Mouse (Mus musculus): Measurements from ENCODE around the gene Angel1.

The Angel1 gene

DNA sequence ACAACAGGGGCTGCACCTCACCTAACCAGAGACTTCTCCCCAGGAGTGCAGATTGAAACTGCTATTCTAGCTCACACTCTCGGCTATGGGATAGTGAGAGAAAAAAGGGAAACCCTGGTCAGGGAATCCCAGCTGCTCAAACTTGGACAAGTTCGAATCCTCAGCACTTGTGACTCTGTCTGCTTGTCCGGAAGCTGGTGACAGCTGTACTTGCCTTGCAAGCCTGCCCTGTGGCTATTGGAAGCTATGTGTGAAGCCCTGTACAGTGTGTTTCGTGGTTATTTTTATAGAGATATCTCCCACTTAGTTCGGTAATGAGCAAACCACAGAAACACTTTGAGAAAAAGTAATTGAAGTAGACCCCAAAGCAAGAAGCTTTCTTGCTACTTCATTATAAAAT is 53.8 kb downstream of the Angel1 start:
- DNase-seq, result no peak

DNA sequence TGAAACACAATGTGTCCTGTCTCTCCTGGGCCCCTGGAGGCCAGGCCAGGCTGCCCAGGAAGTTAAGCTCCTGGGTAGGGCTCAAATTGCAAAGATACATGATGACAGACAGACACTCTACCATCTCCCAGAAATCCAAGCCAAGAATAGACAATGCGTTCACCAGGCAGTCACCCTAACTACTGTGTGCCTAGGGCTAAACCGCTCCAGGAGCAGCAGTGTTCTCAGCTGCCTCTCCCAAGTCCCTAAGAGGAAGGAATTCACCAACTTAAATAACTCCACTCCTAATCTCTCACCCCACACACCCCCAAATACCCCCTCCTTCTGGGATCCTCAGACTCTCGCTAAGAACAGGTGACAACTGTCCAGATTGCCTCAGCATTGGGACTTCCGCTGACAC is 54.2 kb downstream of the Angel1 start:
- no peak for DNase-seq

DNA sequence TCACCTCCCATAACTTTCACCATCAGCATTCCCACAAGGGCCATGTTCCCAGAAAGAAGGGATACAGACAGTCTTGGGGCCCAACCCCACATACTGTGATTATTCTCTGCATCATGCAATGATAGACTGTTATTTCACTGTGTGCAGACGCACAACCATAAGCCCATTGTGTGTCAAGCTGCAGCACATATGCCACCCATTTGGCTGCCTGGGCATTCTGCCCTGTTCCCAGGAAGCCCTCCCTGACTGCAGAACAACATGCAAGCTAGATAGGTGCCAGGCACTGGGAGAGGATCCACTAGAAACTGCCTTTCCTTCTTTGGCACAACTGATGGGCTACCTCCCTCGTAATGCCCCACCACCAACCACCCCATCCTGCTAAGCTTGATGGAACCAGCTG is 57.9 kb downstream of the Angel1 start:
- DNase-seq, result no peak

DNA sequence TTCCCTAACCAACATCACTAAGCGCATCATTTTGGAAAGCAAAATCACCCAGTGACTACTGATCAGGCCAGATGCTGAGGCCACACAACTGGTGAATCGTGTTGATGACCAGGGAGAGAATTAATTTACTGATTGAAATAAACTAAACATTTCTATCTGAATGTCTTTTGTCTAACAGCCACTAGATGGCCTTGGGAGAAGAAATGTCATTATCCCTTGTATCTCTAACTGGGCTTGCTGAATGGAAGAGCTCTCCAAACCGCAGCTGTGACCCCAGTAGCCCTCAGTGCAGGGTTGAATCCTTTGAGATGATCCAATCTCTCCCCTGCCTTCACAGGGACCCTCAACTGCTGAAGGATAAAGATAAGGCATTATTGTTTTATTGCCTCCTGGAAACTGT is 60.6 kb downstream of the Angel1 start:
- no peak for DNase-seq

DNA sequence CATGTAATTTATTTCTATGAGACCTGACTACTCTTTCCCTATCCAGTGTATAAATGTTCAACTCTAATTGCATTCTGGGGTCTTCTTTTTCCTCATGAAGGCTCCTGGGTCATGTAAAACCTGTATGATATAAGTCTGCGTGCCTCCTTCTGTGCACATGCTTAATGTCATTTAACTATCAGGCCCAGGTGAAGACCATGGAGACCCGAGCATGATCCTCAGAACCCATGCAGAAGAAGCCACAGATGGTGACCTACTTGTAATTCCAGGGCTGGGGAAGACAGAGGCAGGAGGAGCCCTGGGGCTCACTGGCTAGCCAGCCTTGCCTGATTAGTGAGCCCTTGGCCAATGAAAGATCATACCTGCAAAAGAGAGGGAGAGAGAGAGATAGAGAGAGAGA is 65.8 kb downstream of the Angel1 start:
- no peak for DNase-seq

DNA sequence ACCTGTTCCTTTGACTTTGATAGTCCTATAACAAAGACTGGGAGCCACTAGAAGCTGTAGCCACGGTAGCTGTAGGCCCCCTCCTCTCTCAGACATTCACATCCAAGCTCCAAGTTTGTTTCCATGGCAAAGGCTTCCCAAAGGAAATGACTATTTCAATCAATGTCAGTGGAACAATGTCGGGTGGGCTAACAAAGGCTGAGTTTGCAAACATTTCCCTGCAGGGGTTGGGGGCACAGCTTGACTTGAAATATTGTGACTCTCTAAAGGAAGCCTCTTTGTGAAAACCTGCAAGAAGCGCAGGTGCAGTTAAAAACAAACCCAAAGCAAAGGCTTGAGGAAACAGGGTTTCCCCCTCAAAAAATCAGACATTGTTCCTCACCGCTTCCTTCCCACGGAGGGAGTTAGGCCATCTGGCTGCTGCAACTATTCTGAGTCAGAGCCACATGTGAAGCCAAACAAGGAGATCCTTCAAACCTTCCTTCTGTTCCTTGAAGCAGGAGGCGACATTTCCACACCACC is 66.8 kb downstream of the Angel1 start:
- DNase-seq, result no peak

DNA sequence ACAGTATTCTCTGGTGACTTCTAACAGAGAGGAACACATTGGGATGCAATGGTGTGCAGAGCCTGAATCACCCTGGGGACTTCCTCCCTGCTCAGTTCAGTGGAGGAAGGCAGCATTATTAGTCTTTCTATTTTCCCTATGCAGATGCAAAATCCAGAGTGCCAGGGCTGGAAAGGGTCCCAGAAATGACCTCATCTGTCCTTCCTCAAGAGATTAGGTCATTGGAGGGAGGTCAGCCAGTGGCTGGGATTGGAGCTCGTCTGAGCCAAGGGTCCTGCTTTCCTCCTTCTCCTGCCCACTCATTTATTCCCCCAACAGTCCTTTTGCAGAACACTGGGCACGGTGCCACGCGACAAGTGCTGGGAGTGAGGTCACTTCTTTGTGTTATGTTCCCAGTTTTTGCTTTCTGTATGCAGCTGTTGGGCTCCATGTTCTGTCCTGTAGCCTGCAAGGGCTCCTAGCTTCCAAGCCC is 73.7 kb downstream of the Angel1 start:
- DNase-seq, result no peak

DNA sequence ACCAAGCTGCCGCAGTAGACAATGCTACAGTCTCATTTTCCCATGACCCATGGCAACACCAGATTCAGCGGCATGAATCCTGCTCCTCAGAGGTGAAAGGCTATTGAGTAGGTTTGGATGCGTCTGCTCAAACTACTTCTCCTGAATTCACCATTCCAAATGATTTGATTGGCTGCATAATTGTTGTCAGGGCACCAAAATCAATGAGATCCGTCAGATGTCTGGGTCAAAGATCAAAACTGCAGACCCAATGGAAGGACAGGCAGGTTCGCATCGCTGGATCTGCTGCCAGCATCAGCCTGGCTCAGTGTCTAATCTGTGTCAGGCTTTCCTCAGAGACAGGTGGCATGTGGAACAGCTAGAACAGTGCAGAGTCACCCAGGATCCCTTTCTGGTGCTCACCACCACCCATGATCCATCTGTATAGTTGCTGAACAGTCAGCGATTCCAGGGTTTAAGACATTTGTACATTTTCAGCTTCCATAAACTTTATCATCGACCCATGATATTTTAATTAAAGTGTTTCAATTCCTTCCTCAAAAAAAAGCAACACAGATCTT is 74.9 kb downstream of the Angel1 start:
- no peak for DNase-seq

Data from cerebellum, adult 11 months (tissue).